Mouse (Mus musculus) embryonic facial prominence, embryonic 12.5 days (tissue): ENCODE measurements around the gene Sec16a. TPM values are rescaled to one million over a fixed set of nuclear protein-coding genes. Genes with fewer than 3 reads are reported as not detected.
"Not testable (repeated sequence)": the region's sequence is repeated elsewhere in the genome, so short reads cannot be mapped to it uniquely, and the experiment has no call there.

Source experiments
- ATAC-seq: fragments of 200-750 bp; cut with Nextera tagmentation; 2 replicates; pipeline ENCODE4 v1.8.0; 2017; ENCODE audit not compliant: insufficient number of reproducible peaks, insufficient read depth, low FRiP score, low TSS enrichment
- H3K27ac ChIP-seq: fragments of 300-500 bp; sonication (generic); 2 replicates; pipeline ENCODE4 v1.5.1; 2016; ENCODE audit warnings: mild to moderate bottlenecking
- H3K27me3 ChIP-seq: fragments of 300-500 bp; sonication (generic); 2 replicates; pipeline ENCODE4 v1.6.1; 2016; ENCODE audit warnings: mild to moderate bottlenecking, moderate library complexity
- H3K36me3 ChIP-seq: fragments of 300-500 bp; sonication (generic); 2 replicates; pipeline ENCODE4 v1.6.1; 2016; ENCODE audit warnings: mild to moderate bottlenecking
- H3K4me1 ChIP-seq: fragments of 300-500 bp; sonication (generic); 2 replicates; pipeline ENCODE4 v1.6.1; 2016
- H3K4me2 ChIP-seq: fragments of 300-500 bp; sonication (generic); replicated peaks from 2 replicates; pipeline ENCODE4 v1.6.1; 2016; ENCODE audit warnings: mild to moderate bottlenecking, moderate library complexity
- H3K4me3 ChIP-seq: fragments of 300-500 bp; sonication (generic); 2 replicates; pipeline ENCODE4 v1.5.1; 2016; ENCODE audit warnings: mild to moderate bottlenecking
- H3K9ac ChIP-seq: fragments of 300-500 bp; sonication (generic); 2 replicates; pipeline ENCODE4 v1.6.1; 2016; ENCODE audit warnings: mild to moderate bottlenecking, moderate library complexity
- H3K9me3 ChIP-seq: fragments of 300-500 bp; sonication (generic); 2 replicates; pipeline ENCODE4 v1.6.1; 2016; ENCODE audit warnings: mild to moderate bottlenecking, moderate library complexity
- WGBS: fragments of 180-500 bp; shearing (Covaris S2); methylation state at CpG from one replicate; pipeline ENCODE4 v1.1.7; 2016; 5-methylcytosine and 5-hydroxymethylcytosine counted together
- polyA plus RNA-seq: library from polyadenylated mRNA; unstranded; fragments of >200 nt; fragmentation: Nextera tagmentation; extraction: Ambion mirVana; gene quantifications from 2 replicates; pipeline ENCODE4 v1.2.1, GENCODE M21; 2016

Gene Sec16a
- polyA plus RNA-seq, 1 experiment from 2014 or later, result 28.3 TPM

- 91% methylated on average over 4 of the region's 4 CpGs for WGBS
- Histone ChIP-seq H3K4me1 (peaks cover 8% of the 10 kb centered on the region), H3K9ac (no peak overlapping the region), H3K27ac (no peak overlapping the region), H3K4me2 (no peak overlapping the region), H3K27me3 (no peaks in the 10 kb centered on the region), H3K36me3 (peaks cover 63% of the 10 kb centered on the region), H3K9me3 (no peaks in the 10 kb centered on the region), H3K4me3 (no peak overlapping the region)
- no peak for ATAC-seq
Measured at GRCm38 (mm10) chr2:26401023-26401422, 44.0 kb downstream of the Sec16a start.

- no peak overlapping the region for H3K9ac ChIP-seq
- 82% methylated on average over 5 of the region's 5 CpGs for WGBS
Measured at GRCm38 (mm10) chr2:26400296-26400695, 44.7 kb downstream of the Sec16a start.

GRCm38 (mm10) chr2:26399647-26400046 lies 45.4 kb downstream of the Sec16a start:
- Histone ChIP-seq H3K36me3 (peaks cover 77% of the 10 kb centered on the region), H3K4me1 (0 out of 2 replicates have a peak, but pooled peaks cover 4% of the 10 kb centered on the region), H3K9ac (no peak overlapping the region), H3K27me3 (no peaks in the 10 kb centered on the region), H3K9me3 (no peaks in the 10 kb centered on the region), H3K4me2 (no peak overlapping the region), H3K27ac (no peak overlapping the region), H3K4me3 (no peak overlapping the region)
- no peak for ATAC-seq
- 83% methylated on average over 5 of the region's 5 CpGs for WGBS

More at GRCm38 (mm10) chr2:26400296-26400695, 44.7 kb downstream of the Sec16a start:
- no peak overlapping the region for H3K4me3 ChIP-seq
- H3K36me3 ChIP-seq, result peaks cover 71% of the 10 kb centered on the region
- H3K27me3 ChIP-seq, result no peaks in the 10 kb centered on the region
- H3K27ac ChIP-seq, result no peak overlapping the region
- 0 out of 2 replicates have a peak, but pooled peaks cover 4% of the 10 kb centered on the region for H3K4me1 ChIP-seq
- H3K9me3 ChIP-seq, result no peaks in the 10 kb centered on the region
- H3K4me2 ChIP-seq, result no peak overlapping the region
- ATAC-seq, result no peak

- Histone ChIP-seq H3K4me1 (0 out of 2 replicates have a peak, but pooled peaks cover 4% of the 10 kb centered on the region), H3K9me3 (no peaks in the 10 kb centered on the region), H3K27me3 (no peaks in the 10 kb centered on the region), H3K4me3 (no peak overlapping the region), H3K4me2 (no peak overlapping the region), H3K36me3 (peaks cover 84% of the 10 kb centered on the region), H3K27ac (no peak overlapping the region), H3K9ac (no peak overlapping the region)
- ATAC-seq, result no peak
- 88% methylated on average over 8 of the region's 8 CpGs for WGBS
Measured at GRCm38 (mm10) chr2:26398978-26399377, 46.0 kb downstream of the Sec16a start.

GRCm38 (mm10) chr2:26391617-26392016 lies 53.4 kb downstream of the Sec16a start:
- Histone ChIP-seq H3K4me1 (peaks cover 22% of the 10 kb centered on the region), H3K27me3 (no peaks in the 10 kb centered on the region), H3K9ac (no peak overlapping the region), H3K36me3 (peaks cover 73% of the 10 kb centered on the region), H3K9me3 (no peaks in the 10 kb centered on the region), H3K4me3 (no peak overlapping the region), H3K27ac (no peak overlapping the region), H3K4me2 (no peak overlapping the region)
- ATAC-seq, result no peak
- 87% methylated on average over 6 of the region's 6 CpGs for WGBS

GRCm38 (mm10) chr2:26390954-26391353 lies 54.1 kb downstream of the Sec16a start:
- Histone ChIP-seq H3K36me3 (peaks cover 73% of the 10 kb centered on the region), H3K4me3 (no peak overlapping the region)

GRCm38 (mm10) chr2:26389154-26389690 lies 55.8 kb downstream of the Sec16a start, which contains the start of the genes Entr1 and Pmpca:
Gene Entr1 (minus strand): TSS chr2:26389316.
Gene Pmpca (plus strand): TSS chr2:26389339.
- peak within 1 kb of the TSS; percentile 75 for H3K27ac ChIP-seq
- no peaks in the 10 kb centered on the region for H3K9me3 ChIP-seq
- H3K4me2 ChIP-seq, result peak within 1 kb of the TSS; percentile 94
- peak within 1 kb of the TSS; percentile 95 for H3K9ac ChIP-seq
- peaks cover 22% of the 10 kb centered on the region for H3K4me1 ChIP-seq
- under 1% methylated on average over 59 of the region's 60 CpGs for WGBS
- H3K27me3 ChIP-seq, result no peaks in the 10 kb centered on the region
- peak; percentile 76 for ATAC-seq
- H3K4me3 ChIP-seq, result peak within 1 kb of the TSS; percentile 97
- H3K36me3 ChIP-seq, result peaks cover 73% of the 10 kb centered on the region

More at GRCm38 (mm10) chr2:26390954-26391353, 54.1 kb downstream of the Sec16a start:
- Histone ChIP-seq H3K27ac (no peak overlapping the region), H3K9ac (no peak overlapping the region), H3K27me3 (no peaks in the 10 kb centered on the region), H3K4me2 (no peak overlapping the region), H3K9me3 (no peaks in the 10 kb centered on the region), H3K4me1 (peaks cover 22% of the 10 kb centered on the region)
- WGBS, result 80% methylated on average over 3 of the region's 3 CpGs
- no peak for ATAC-seq

GRCm38 (mm10) chr2:26388682-26389153 lies 56.3 kb downstream of the Sec16a start:
- H3K36me3 ChIP-seq, result peaks cover 74% of the 10 kb centered on the region
- H3K4me1 ChIP-seq, result peaks cover 22% of the 10 kb centered on the region

GRCm38 (mm10) chr2:26387713-26388112 lies 57.3 kb downstream of the Sec16a start:
- H3K27me3 ChIP-seq, result no peaks in the 10 kb centered on the region
- H3K4me3 ChIP-seq, result peak overlapping the region; percentile 97
- no peak for ATAC-seq
- H3K4me2 ChIP-seq, result peak overlapping the region; percentile 94
- H3K9me3 ChIP-seq, result no peaks in the 10 kb centered on the region
- H3K27ac ChIP-seq, result no peak overlapping the region
- WGBS, result 87% methylated on average over 3 of the region's 3 CpGs
- peak overlapping the region; percentile 95; the same call in 1 of the 2 replicates for H3K9ac ChIP-seq
- peaks cover 75% of the 10 kb centered on the region for H3K36me3 ChIP-seq
- H3K4me1 ChIP-seq, result peaks cover 22% of the 10 kb centered on the region

More at GRCm38 (mm10) chr2:26388682-26389153, 56.3 kb downstream of the Sec16a start:
- Histone ChIP-seq H3K4me2 (peak overlapping the region; percentile 94), H3K27ac (peak overlapping the region; percentile 75), H3K4me3 (peak overlapping the region; percentile 97), H3K9me3 (no peaks in the 10 kb centered on the region), H3K27me3 (no peaks in the 10 kb centered on the region), H3K9ac (peak overlapping the region; percentile 95)
- 2% methylated on average over 44 of the region's 45 CpGs for WGBS
- peak; percentile 64 for ATAC-seq

GRCm38 (mm10) chr2:26380871-26381270 lies 64.1 kb downstream of the Sec16a start:
- 31% methylated on average over 6 of the region's 6 CpGs for WGBS
- Histone ChIP-seq H3K9ac (peak overlapping the region; percentile 73), H3K4me3 (peak overlapping the region; percentile 73), H3K4me2 (peak overlapping the region; percentile 88), H3K36me3 (peaks cover 65% of the 10 kb centered on the region), H3K27ac (0 out of 2 replicates have a peak overlapping the region, but pooled peaks have one; percentile 55)
- H3K9me3 ChIP-seq, ATAC-seq, H3K27me3 ChIP-seq, H3K4me1 ChIP-seq: not testable (repeated sequence)

GRCm38 (mm10) chr2:26380131-26380771 lies 64.8 kb downstream of the Sec16a start, which contains the start of gene Snapc4:
Gene Snapc4 (minus strand): TSS chr2:26380653.
- peaks cover 9% of the 10 kb centered on the region; the same call in 1 of the 2 replicates for H3K4me1 ChIP-seq
- H3K36me3 ChIP-seq, result peaks cover 65% of the 10 kb centered on the region
- H3K27ac ChIP-seq, result peak within 1 kb of the TSS; percentile 55; the same call in 1 of the 2 replicates
- under 1% methylated on average over 38 of the region's 38 CpGs for WGBS
- peak; percentile 95 for ATAC-seq
- H3K4me2 ChIP-seq, result peak within 1 kb of the TSS; percentile 88
- H3K9ac ChIP-seq, result peak within 1 kb of the TSS; percentile 73
- H3K9me3 ChIP-seq, result no peaks in the 10 kb centered on the region
- H3K4me3 ChIP-seq, result peak within 1 kb of the TSS; percentile 73
- no peaks in the 10 kb centered on the region for H3K27me3 ChIP-seq
